Mouse (Mus musculus) ES-E14 (cell line): ENCODE data around the gene Fgf5. TPM values are rescaled to one million over a fixed set of nuclear protein-coding genes. Genes with fewer than 3 reads are reported as not detected.

Source experiments
- DNase-seq: peaks from one replicate; pipeline ENCODE4 v3.0.0-alpha.2; 2013; ENCODE audit warnings: low read depth, low spot score
- H3K27ac ChIP-seq: 2 replicates; pipeline ENCODE4 v1.5.1; 2012; ENCODE audit warnings: low read depth, mild to moderate bottlenecking, low read length, moderate library complexity, mixed read lengths; ENCODE audit not compliant: poor library complexity, insufficient read depth, severe bottlenecking
- H3K36me3 ChIP-seq: 2 replicates; pipeline ENCODE4 v1.6.1; 2012; ENCODE audit warnings: mild to moderate bottlenecking, low read length, moderate library complexity, mixed read lengths; ENCODE audit not compliant: control insufficient read depth, poor library complexity, insufficient read depth, severe bottlenecking
- H3K4me1 ChIP-seq, 2 experiments: fragments of 150-350 bp in 1 of 2; sonication (generic) in 1 of 2; 2 replicates each; pipeline ENCODE4 v1.6.1; 2012; ENCODE audit warnings: low read length in 2 of 2, mild to moderate bottlenecking in 1 of 2, mixed read lengths in 1 of 2; ENCODE audit not compliant: control insufficient read depth in 2 of 2, insufficient read depth in 2 of 2, poor library complexity in 1 of 2
- H3K4me3 ChIP-seq, 2 experiments: fragments of 150-350 bp in 1 of 2; sonication (generic) in 1 of 2; 2 replicates each; pipeline ENCODE4 v1.5.1; 2012; ENCODE audit warnings: low read length in 2 of 2, low read depth in 1 of 2, mild to moderate bottlenecking in 1 of 2, mixed read lengths in 1 of 2; ENCODE audit not compliant: insufficient read depth in 1 of 2, poor library complexity in 1 of 2, severe bottlenecking in 1 of 2
- H3K9ac ChIP-seq: 2 replicates; pipeline ENCODE4 v1.6.1; 2012; ENCODE audit warnings: low read depth, mild to moderate bottlenecking, low read length, mixed read lengths; ENCODE audit not compliant: poor library complexity, insufficient read depth, severe bottlenecking
- H3K9me3 ChIP-seq: fragments of 150-350 bp; sonication (generic); 2 replicates; pipeline ENCODE4 v1.6.1; 2012; ENCODE audit warnings: low read depth, mild to moderate bottlenecking, low read length; ENCODE audit not compliant: control insufficient read depth, insufficient read depth
- CHD2 ChIP-seq: IDR thresholded peaks from 2 replicates; pipeline ENCODE4 v1.6.1; 2014; ENCODE audit warnings: mild to moderate bottlenecking, low read depth, low read length, inconsistent platforms
- HCFC1 ChIP-seq: IDR thresholded peaks from 2 replicates; pipeline ENCODE4 v1.6.1; 2012; ENCODE audit warnings: low read length, inconsistent platforms, borderline replicate concordance; ENCODE audit not compliant: insufficient read depth
- MAFK ChIP-seq: IDR thresholded peaks from 2 replicates; pipeline ENCODE4 v1.6.1; 2014; ENCODE audit warnings: mild to moderate bottlenecking, low read depth, low read length, inconsistent platforms; ENCODE audit not compliant: insufficient read depth
- ZC3H11A ChIP-seq: IDR thresholded peaks from 2 replicates; pipeline ENCODE4 v1.6.1; 2012; ENCODE audit warnings: low read depth, mild to moderate bottlenecking, inconsistent platforms, low read length, borderline replicate concordance
- ZNF384 ChIP-seq: IDR thresholded peaks from 2 replicates; pipeline ENCODE4 v1.6.1; 2012; ENCODE audit warnings: low read depth, low read length, inconsistent platforms
- in situ Hi-C, 2 experiments: fragments of 600-800 bp; cut with MboI; formaldehyde crosslinking; loops; one replicate each; pipeline ENCODE4 v1.15.1; 2025; ENCODE audit warnings: low sequenced_read_pairs in 2 of 2, inconsistent platforms in 1 of 2; ENCODE audit not compliant: unreplicated experiment in 2 of 2
- total RNA-seq: library from RNA; depleted of rRNA; stranded (reverse); fragments of 300-350 nt; gene quantifications from 2 replicates; pipeline ENCODE4 v1.2.3, GENCODE M21; 2012

Fgf5 gene
- total RNA-seq, 1 experiment, result 1.1 TPM

DNA sequence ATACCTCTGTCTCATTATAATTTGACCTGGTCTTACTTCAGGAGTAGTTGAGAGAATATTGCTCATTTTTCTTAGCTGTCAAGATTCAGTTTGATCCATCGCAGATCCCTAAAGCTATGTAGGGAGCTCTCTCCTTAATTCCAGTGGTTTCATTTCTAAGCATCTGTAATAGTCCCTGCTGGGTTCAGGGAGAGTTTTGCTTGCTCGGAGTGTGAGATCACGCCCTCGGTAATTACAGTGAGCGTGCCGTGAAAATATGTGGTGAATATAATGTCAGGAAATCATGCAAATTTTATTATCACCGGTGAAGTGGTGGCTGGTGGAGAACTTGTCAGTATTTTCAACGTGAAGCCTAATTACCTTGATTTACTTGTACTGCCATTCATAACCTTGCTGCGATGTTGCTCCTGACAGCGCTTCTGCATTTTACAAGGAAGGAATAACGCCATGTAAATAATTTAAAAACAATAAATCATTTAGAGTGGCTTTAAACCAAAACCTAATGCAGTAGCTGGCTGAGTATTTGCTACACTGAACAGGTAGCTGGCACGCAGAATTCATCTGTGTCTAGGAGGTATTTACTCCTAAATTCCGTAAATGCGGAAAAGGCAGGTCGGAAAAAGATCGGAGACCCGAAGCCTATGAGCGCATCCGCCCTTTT lies 38.5 kb downstream of the Fgf5 start:
- H3K9ac ChIP-seq, result no peak overlapping the region
- no peaks in the 10 kb centered on the region for H3K36me3 ChIP-seq
- no peak overlapping the region for H3K27ac ChIP-seq
- peak overlapping the region in 1 of 2 experiments; percentile 38; a peak in 2 of 4 replicates for H3K4me3 ChIP-seq
- in situ Hi-C loops, result no loop called here
- DNase-seq, result no peak
- TF ChIP-seq HCFC1, result no peak
- TF ChIP-seq MAFK, result no peak
- TF ChIP-seq ZNF384, result no peak
- TF ChIP-seq CHD2, result no peak
- TF ChIP-seq ZC3H11A, result no peak
- no peaks in the 10 kb centered on the region for H3K9me3 ChIP-seq
- peaks cover 0 to 2% of the 10 kb centered on the region in 2 experiments; a peak in 1 of 4 replicates for H3K4me1 ChIP-seq

- Histone ChIP-seq H3K36me3 (no peaks in the 10 kb centered on the region), H3K4me3 (peak overlapping the region in 1 of 2 experiments; percentile 38; a peak in 3 of 4 replicates), H3K9me3 (no peaks in the 10 kb centered on the region), H3K9ac (no peak overlapping the region), H3K4me1 (peaks cover 0 to 2% of the 10 kb centered on the region in 2 experiments; a peak in 1 of 4 replicates), H3K27ac (no peak overlapping the region)
- TF ChIP-seq MAFK (no peak), ZNF384 (no peak), HCFC1 (no peak), CHD2 (no peak), ZC3H11A (no peak)
- DNase-seq, result no peak
- in situ Hi-C loops, result no loop called here
Measured at GRCm38 (mm10) chr5:98293049-98293715, 39.2 kb downstream of the Fgf5 start.

DNA sequence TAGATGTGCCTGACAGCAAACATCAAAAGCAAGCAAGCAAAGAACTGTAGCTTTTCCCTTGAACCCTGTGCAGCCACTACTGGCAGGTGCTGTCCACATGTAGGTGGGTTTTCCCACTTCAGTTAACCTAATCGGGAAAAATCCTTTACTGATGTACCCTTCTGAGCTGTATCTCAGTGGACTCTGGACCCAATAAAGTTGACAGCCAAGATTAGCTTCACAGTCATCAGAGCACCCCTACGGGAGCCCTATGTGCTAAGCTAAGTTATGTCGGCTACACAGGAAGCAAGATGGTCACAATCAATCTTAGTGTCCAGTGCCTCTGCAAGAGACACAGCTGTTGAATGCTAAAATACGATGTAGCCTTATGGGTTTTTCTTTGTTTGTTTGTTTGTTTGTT lies 46.1 kb downstream of the Fgf5 start:
- Histone ChIP-seq H3K4me1 (peaks cover 0 to 2% of the 10 kb centered on the region in 2 experiments; a peak in 1 of 4 replicates), H3K4me3 (no peak overlapping the region), H3K36me3 (no peaks in the 10 kb centered on the region), H3K27ac (no peak overlapping the region), H3K9me3 (no peaks in the 10 kb centered on the region), H3K9ac (no peak overlapping the region)
- no peak for DNase-seq
- no peak for TF ChIP-seq CHD2
- TF ChIP-seq ZC3H11A, result no peak
- no peak for TF ChIP-seq MAFK
- in situ Hi-C loops, result no loop called here

GRCm38 (mm10) chr5:98305673-98306072 lies 51.7 kb downstream of the Fgf5 start:
- no peak for TF ChIP-seq ZC3H11A
- no peak for TF ChIP-seq MAFK
- no peak for TF ChIP-seq HCFC1
- no peak for TF ChIP-seq CHD2
- no peak for TF ChIP-seq ZNF384
- no peak overlapping the region for H3K9ac ChIP-seq
- no peak for DNase-seq

More at GRCm38 (mm10) chr5:98305673-98306072, 51.7 kb downstream of the Fgf5 start:
- H3K9me3 ChIP-seq, result no peaks in the 10 kb centered on the region
- no peak overlapping the region for H3K27ac ChIP-seq
- no peaks in the 10 kb centered on the region for H3K36me3 ChIP-seq
- no peak overlapping the region for H3K4me3 ChIP-seq
- in situ Hi-C loops, result no loop called here
- peaks cover 2% of the 10 kb centered on the region in 2 experiments; a peak in 1 of 4 replicates for H3K4me1 ChIP-seq
